Comparison of ENCODE assay signal across 35 mouse cellular contexts in the genomic region with DNA sequence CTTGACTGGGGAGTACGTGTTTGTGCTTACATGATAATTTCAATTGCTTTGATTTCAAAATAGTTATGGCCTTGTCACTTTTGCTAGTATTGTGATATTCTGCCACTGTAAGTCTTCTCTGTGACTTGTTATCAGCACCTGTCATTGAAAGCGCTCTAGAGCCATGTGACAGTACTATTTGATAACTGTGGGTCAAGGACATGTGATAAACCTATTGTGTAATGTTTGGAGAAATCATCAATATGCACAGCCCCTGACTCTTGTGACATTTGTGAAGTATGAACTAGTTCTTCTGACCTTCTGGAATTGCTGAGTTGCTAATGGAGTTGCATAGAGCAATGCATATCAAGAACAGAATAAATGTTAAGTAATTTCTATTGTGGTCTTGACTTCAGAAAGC.
"Had no signal": no experiment of that assay in that cellular context is flagged by ENCODE, and none has a peak within 500 bp of the region (broad histone marks: within the 10 kb centered on the region; RNA-seq: fewer than 3 reads in every experiment).

No protein-coding gene starts in this region.

- ATAC-seq: hindbrain, embryonic 16.5 days; hindbrain, postnatal 0 days; inflammation-experienced regulatory T-cells, adult 6 months; intestine, embryonic 15.5 days; intestine, embryonic 16.5 days; intestine, postnatal 0 days had no signal

- DNase-seq: heart, postnatal 10 days; heart, postnatal 14 days; heart, postnatal 36 days; heart, postnatal 4 days; kidney, adult 11 months; kidney, adult 18-20 months; kidney, adult 2 months; kidney, adult 8-10 months; kidney, adult 9 months; kidney, postnatal 10 days; kidney, postnatal 14 days; kidney, postnatal 25 days; kidney, postnatal 36 days; kidney, postnatal 4 days; layer of hippocampus, adult 9-11 months; layer of hippocampus, postnatal 36 days had no signal

- H3K27ac ChIP-seq: heart, embryonic 10.5 days; heart, embryonic 13.5 days; heart, embryonic 15.5 days; hindbrain, embryonic 10.5 days; hindbrain, embryonic 12.5 days; hindbrain, embryonic 13.5 days; hindbrain, embryonic 14.5 days; hindbrain, embryonic 15.5 days; hindbrain, postnatal 0 days; intestine, embryonic 15.5 days; kidney, embryonic 15.5 days; kidney, postnatal 0 days; layer of hippocampus, adult 2 months had no signal

- H3K27me3 ChIP-seq: heart, embryonic 12.5 days; heart, embryonic 13.5 days; heart, embryonic 15.5 days; hindbrain, embryonic 12.5 days; hindbrain, embryonic 13.5 days; hindbrain, embryonic 15.5 days; intestine, embryonic 15.5 days; kidney, embryonic 15.5 days had no signal

- H3K9ac ChIP-seq: heart, embryonic 12.5 days; heart, embryonic 13.5 days; heart, embryonic 15.5 days; hindbrain, embryonic 12.5 days; hindbrain, embryonic 13.5 days; hindbrain, embryonic 14.5 days; hindbrain, embryonic 15.5 days; intestine, embryonic 15.5 days; kidney, embryonic 15.5 days had no signal

- H3K36me3 ChIP-seq: heart, embryonic 10.5 days; heart, embryonic 12.5 days; heart, embryonic 13.5 days; heart, embryonic 15.5 days; hindbrain, embryonic 10.5 days; hindbrain, embryonic 12.5 days; hindbrain, embryonic 13.5 days; hindbrain, embryonic 15.5 days; intestine, embryonic 15.5 days; kidney, embryonic 15.5 days had no signal

- H3K4me2 ChIP-seq: heart, embryonic 11.5 days; heart, embryonic 12.5 days; heart, embryonic 13.5 days; heart, embryonic 15.5 days; hindbrain, embryonic 12.5 days; hindbrain, embryonic 13.5 days; hindbrain, embryonic 14.5 days; hindbrain, embryonic 15.5 days; intestine, embryonic 15.5 days; kidney, embryonic 15.5 days had no signal

- H3K4me3 ChIP-seq: heart, embryonic 10.5 days; heart, embryonic 12.5 days; heart, embryonic 13.5 days; heart, embryonic 15.5 days; hindbrain, embryonic 10.5 days; hindbrain, embryonic 12.5 days; hindbrain, embryonic 13.5 days; hindbrain, embryonic 15.5 days; intestine, embryonic 15.5 days; kidney, embryonic 15.5 days; layer of hippocampus, adult 2 months had no signal

- H3K4me1 ChIP-seq: heart, embryonic 10.5 days; heart, embryonic 12.5 days; heart, embryonic 13.5 days; heart, embryonic 15.5 days; hindbrain, embryonic 10.5 days; hindbrain, embryonic 12.5 days; hindbrain, embryonic 13.5 days; hindbrain, embryonic 15.5 days; intestine, embryonic 15.5 days; kidney, embryonic 15.5 days had no signal

- H3K9me3 ChIP-seq: heart, embryonic 10.5 days; heart, embryonic 12.5 days; heart, embryonic 13.5 days; heart, embryonic 15.5 days; hindbrain, embryonic 10.5 days; hindbrain, embryonic 12.5 days; hindbrain, embryonic 13.5 days; hindbrain, embryonic 15.5 days; intestine, embryonic 15.5 days; kidney, embryonic 15.5 days had no signal
